Mouse (Mus musculus): ENCODE measurements at regions not wholly inside any gene's neighbourhood (a gene's known extent, or its start where the extent isn't known, plus 50 kb on each side); places are given as distances from the start of the nearest gene placed in this dataset.
A peak's percentile ranks its signal among the peaks of the same experiment; 100 is the strongest.

DNA sequence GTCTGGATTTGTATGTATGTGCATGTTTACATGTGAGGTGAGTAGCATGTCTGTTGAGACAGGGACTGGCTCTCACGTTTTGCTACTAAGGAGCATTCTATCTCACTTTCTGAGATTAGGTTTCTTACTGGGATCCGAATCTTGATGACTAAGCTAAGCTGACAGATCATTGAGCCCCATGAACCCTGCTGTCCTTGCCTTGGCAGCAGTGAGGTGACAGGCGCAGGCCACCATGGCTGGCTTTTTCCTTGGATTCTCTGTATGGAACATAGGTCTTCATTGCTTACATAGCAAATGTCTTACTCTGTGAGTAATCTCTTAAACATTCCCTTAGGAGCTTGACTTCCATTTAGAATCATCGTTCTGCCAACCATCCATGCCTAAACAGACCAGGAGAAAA is 140.3 kb upstream of the Nox3 start:
- no peak for DNase-seq (ENCODE audit: low read depth, low spot score)
- peaks cover 26% of the 10 kb centered on the region for H3K27me3 ChIP-seq
- in situ Hi-C loops (cut with MboI; ENCODE audit: low pct_unique_long_range_greater_than_20kb): no loop called here
- POLR2A ChIA-PET: no interaction called here
- no peak for TF ChIP-seq CTCF (IDR thresholded peaks at IDR 0.05)
- ATAC-seq: no peak
- CTCF ChIA-PET: interaction anchor here (1.2 kb wide), 1 partner anchor 23 kb away, joined by 3 read pairs; no protein-coding TSS in a partner anchor

DNA sequence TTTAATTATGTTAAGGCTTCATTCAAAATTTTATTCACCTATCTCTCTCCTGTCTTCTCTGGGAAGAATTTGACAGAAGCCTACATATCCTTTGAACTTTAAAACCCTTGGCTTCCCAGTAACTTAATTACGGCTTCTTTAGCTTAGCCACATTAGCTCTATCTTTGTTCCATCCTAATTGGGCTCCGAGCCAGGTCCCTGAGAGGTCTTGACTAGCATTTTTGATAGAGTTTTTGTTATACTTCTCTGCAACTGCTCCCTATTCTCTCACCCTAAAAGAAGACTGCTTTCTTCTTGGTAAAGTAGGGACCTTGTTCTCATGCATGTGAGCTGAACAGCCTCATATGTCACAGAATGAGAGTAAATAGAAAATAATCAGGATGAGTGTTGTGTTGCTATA is 115.1 kb upstream of the Nox3 start:
- CTCF ChIA-PET: no interaction called here
- POLR2A ChIA-PET: no interaction called here
- peaks cover 33% of the 10 kb centered on the region for H3K27me3 ChIP-seq
- no peak for TF ChIP-seq CTCF (IDR thresholded peaks at IDR 0.05)
- no peak for DNase-seq (ENCODE audit: low read depth, low spot score)
- in situ Hi-C loops (cut with MboI; ENCODE audit: low pct_unique_long_range_greater_than_20kb): no loop called here
- ATAC-seq: no peak

GRCm38 (mm10) chr17:3803507-3803906 is 107.4 kb upstream of the Nox3 start:
- in situ Hi-C loops (cut with MboI; ENCODE audit: low pct_unique_long_range_greater_than_20kb): no loop called here
- no peak for DNase-seq (ENCODE audit: low read depth, low spot score)
- H3K27me3 ChIP-seq: peaks cover 46% of the 10 kb centered on the region
- POLR2A ChIA-PET: no interaction called here
- no peak for TF ChIP-seq CTCF (IDR thresholded peaks at IDR 0.05)
- CTCF ChIA-PET: no interaction called here
- ATAC-seq: no peak

DNA sequence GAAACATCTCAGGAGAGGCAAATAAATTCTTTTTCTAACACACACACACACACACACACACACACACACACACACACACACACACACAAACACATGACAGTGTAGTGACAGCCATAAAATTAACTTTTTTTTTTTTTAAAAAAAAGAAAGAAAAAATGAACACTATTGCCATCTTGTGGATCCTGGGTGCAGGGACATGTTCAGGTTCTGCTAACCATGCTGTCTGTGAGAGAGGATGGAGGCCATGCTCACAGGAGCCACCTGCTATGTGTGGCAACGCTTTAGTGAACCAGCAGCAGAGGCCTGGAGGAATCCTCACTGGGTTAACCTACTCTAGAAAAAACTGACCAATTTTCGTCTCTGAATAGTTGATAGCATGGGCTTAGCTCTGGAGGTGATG is 96.5 kb upstream of the Nox3 start:
- DNase-seq (ENCODE audit: low read depth, low spot score): peak; percentile 2
- peak; percentile 53 for TF ChIP-seq CTCF (IDR thresholded peaks at IDR 0.05)
- POLR2A ChIA-PET: no interaction called here
- H3K27me3 ChIP-seq: peaks cover 31% of the 10 kb centered on the region
- in situ Hi-C loops (cut with MboI; ENCODE audit: low pct_unique_long_range_greater_than_20kb): loop anchor here (5.0 kb wide), 1 partner anchor 220 kb away; no protein-coding TSS in a partner anchor
- ATAC-seq: no peak
- CTCF ChIA-PET: interaction anchor here (1.0 to 1.9 kb wide), 3 partner anchors 9 to 221 kb away, joined by 3 to 6 read pairs (median 3); no protein-coding TSS in a partner anchor

GRCm38 (mm10) chr17:3782156-3782555 is 86.1 kb upstream of the Nox3 start:
- in situ Hi-C loops (cut with MboI; ENCODE audit: low pct_unique_long_range_greater_than_20kb): no loop called here
- TF ChIP-seq CTCF (IDR thresholded peaks at IDR 0.05): no peak
- CTCF ChIA-PET: no interaction called here
- no peaks in the 10 kb centered on the region for H3K27me3 ChIP-seq
- ATAC-seq (no peak), DNase-seq (ENCODE audit: low read depth, low spot score) (no peak)
- POLR2A ChIA-PET: interaction anchor here (0.6 kb wide), 1 partner anchor 102 kb away, joined by 3 read pairs; no protein-coding TSS in a partner anchor

DNA sequence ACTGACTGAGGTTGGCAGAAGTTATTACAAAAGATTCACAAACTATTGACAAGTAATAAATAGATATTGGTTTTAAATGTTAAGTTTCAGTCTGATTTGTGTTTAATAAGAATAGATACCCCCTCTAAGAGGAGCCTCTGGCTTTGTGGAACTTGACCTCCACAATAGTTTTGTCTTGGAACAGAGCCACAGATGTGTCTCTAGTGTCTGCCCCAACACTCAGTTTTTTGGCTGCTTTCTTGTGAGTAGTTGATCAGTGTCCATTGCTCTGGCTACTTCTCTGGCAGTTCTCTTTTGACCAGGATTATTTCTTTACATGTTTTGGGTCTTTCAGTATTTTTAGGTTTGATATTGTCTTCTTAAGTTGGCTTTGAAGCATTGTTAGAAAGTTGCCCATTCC is 81.6 kb upstream of the Nox3 start:
- POLR2A ChIA-PET: no interaction called here
- H3K27me3 ChIP-seq: peaks cover 7% of the 10 kb centered on the region
- no peak for ATAC-seq
- no peak for DNase-seq (ENCODE audit: low read depth, low spot score)
- in situ Hi-C loops (cut with MboI; ENCODE audit: low pct_unique_long_range_greater_than_20kb): no loop called here
- CTCF ChIA-PET: no interaction called here
- no peak for TF ChIP-seq CTCF (IDR thresholded peaks at IDR 0.05)

DNA sequence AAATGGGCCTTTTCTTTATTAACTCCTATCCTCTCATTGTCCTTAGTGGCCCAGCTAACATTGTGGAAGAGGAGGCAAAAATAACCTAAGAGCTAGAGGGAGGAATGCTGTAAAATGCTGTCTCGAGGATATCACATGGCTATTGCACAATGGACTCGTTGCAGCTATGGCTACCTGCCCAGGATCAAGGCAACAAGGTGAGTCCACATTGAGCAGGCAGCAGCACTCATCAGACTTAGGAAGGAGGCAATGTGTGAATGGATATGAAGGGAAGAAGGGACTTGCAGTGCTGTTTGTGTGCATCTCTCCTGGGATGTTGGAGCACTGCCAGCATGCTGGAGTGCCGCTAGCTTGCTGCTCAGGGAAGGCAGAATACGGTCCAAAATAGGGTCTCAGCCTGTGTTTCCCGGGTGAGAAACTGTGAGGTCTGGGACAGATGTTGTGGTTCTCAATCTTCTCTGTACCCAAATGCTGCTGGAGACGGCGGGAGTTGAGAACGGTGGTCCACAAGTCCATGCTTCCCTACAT is 51.8 kb upstream of the Nox3 start:
- DNase-seq (ENCODE audit: low read depth, low spot score) (no peak), ATAC-seq (no peak)
- ChIA-PET POLR2A (no interaction called here), CTCF (no interaction called here)
- peaks cover 19% of the 10 kb centered on the region for H3K27me3 ChIP-seq
- in situ Hi-C loops (cut with MboI; ENCODE audit: low pct_unique_long_range_greater_than_20kb): no loop called here
- TF ChIP-seq CTCF (IDR thresholded peaks at IDR 0.05): no peak

Measured in Patski (cell line).